Mouse (Mus musculus): ENCODE data around the gene Zfand4. TPM values are rescaled to one million over a fixed set of nuclear protein-coding genes. Genes with fewer than 3 reads are reported as not detected.

The Zfand4 gene
- total RNA-seq, 2 experiments from 2014 or later, result 8.2 to 9.1 TPM

GRCm38 (mm10) chr6:116361463-116361862 is 97.4 kb downstream of the Zfand4 start:
- intact Hi-C loops (cut with DNase I), result no loop called here
- DNase-seq (ENCODE audit: low spot score in 2 of 2), result no peak

- intact Hi-C loops (cut with DNase I), result no loop called here
- DNase-seq (ENCODE audit: low spot score in 2 of 2), result no peak
Measured at GRCm38 (mm10) chr6:116361993-116362392, 98.0 kb downstream of the Zfand4 start.

GRCm38 (mm10) chr6:116367971-116368370 is 103.9 kb downstream of the Zfand4 start:
- DNase-seq (ENCODE audit: low spot score in 2 of 2), result no peak

GRCm38 (mm10) chr6:116369811-116370210 is 105.8 kb downstream of the Zfand4 start:
- intact Hi-C loops (cut with DNase I), result no loop called here
- DNase-seq (ENCODE audit: low spot score in 2 of 2), result no peak

More at GRCm38 (mm10) chr6:116367971-116368370, 103.9 kb downstream of the Zfand4 start:
- intact Hi-C loops (cut with DNase I), result no loop called here

GRCm38 (mm10) chr6:116370216-116370976 is 106.4 kb downstream of the Zfand4 start:
- intact Hi-C loops (cut with DNase I), result no loop called here
- no peak for DNase-seq (ENCODE audit: low spot score in 2 of 2)

GRCm38 (mm10) chr6:116371500-116371899 is 107.5 kb downstream of the Zfand4 start:
- intact Hi-C loops (cut with DNase I), result no loop called here
- DNase-seq (ENCODE audit: low spot score in 2 of 2), result no peak

GRCm38 (mm10) chr6:116374136-116374535 is 110.1 kb downstream of the Zfand4 start:
- no peak for DNase-seq (ENCODE audit: low spot score in 2 of 2)
- intact Hi-C loops (cut with DNase I), result no loop called here

- intact Hi-C loops (cut with DNase I), result no loop called here
- DNase-seq (ENCODE audit: low spot score in 2 of 2), result no peak
Measured at GRCm38 (mm10) chr6:116374618-116375017, 110.6 kb downstream of the Zfand4 start.

GRCm38 (mm10) chr6:116378892-116379291 is 114.9 kb downstream of the Zfand4 start:
- DNase-seq (ENCODE audit: low spot score in 2 of 2), result no peak
- intact Hi-C loops (cut with DNase I), result no loop called here

Other genes with a start within 250 kb of the Zfand4 start
- 10 to 100 TPM; 70.3 to 80.1 TPM for gene Tmcc1, start 70.7 kb upstream of the Zfand4 start, total RNA-seq (2021)
- gene Washc2, start 56.2 kb upstream of the Zfand4 start, total RNA-seq (2021), result 10 to 100 TPM; 82.5 to 93.5 TPM
- gene March8, start 73.8 kb downstream of the Zfand4 start, total RNA-seq (2021), result 10 to 100 TPM; 45.7 to 48.9 TPM
- gene Alox5, start 197.0 kb downstream of the Zfand4 start, total RNA-seq (2021), result 1 to 10 TPM; 1.1 to 3.1 TPM
- gene Olfr211, start 224.9 kb downstream of the Zfand4 start, total RNA-seq (2021), result not detected
- not detected for gene Olfr212, start 242.3 kb downstream of the Zfand4 start, total RNA-seq (2021)

Data from left cerebral cortex, postnatal 25 days (tissue).